Mouse (Mus musculus): Measurements from ENCODE around the gene Gm14434.
"Not testable (repeated sequence)": the region's sequence is repeated elsewhere in the genome, so short reads cannot be mapped to it uniquely, and the experiment has no call there.

GRCm38 (mm10) chr2:176423294-176423693, 63.3 kb downstream of the Gm14434 start, which contains the start of gene Gm14435:
- not testable (repeated sequence) for TF ChIP-seq JUND (conservative IDR thresholded peaks at IDR 0.05; ENCODE audit: low read depth, low read length); PAX5 (IDR thresholded peaks at IDR 0.05; ENCODE audit: low read length); POLR2A (IDR thresholded peaks at IDR 0.05; ENCODE audit: low read depth, low read length); ELF1 (IDR thresholded peaks at IDR 0.05; ENCODE audit: low read depth, low read length); ZKSCAN1 (IDR thresholded peaks at IDR 0.05; ENCODE audit: borderline replicate concordance, low read depth, low read length); CTCF (conservative IDR thresholded peaks at IDR 0.05 in 1 of 2, IDR thresholded peaks at IDR 0.05 in 1 of 2; ENCODE audit: low read depth in 2 of 2, low read length in 2 of 2); CHD2 (IDR thresholded peaks at IDR 0.05; ENCODE audit: low read length); USF1 (IDR thresholded peaks at IDR 0.05; ENCODE audit: low read depth, low read length); ZMIZ1 (IDR thresholded peaks at IDR 0.05; ENCODE audit: low read depth, low read length); UBTF (IDR thresholded peaks at IDR 0.05; ENCODE audit: low read depth, low read length)

All from CH12.LX (cell line).